Mouse (Mus musculus): ENCODE measurements at regions not wholly inside any gene's neighbourhood (a gene's known extent, or its start where the extent isn't known, plus 50 kb on each side); places are given as distances from the start of the nearest gene placed in this dataset.
"Not testable (repeated sequence)": the region's sequence is repeated elsewhere in the genome, so short reads cannot be mapped to it uniquely, and the experiment has no call there.

DNA sequence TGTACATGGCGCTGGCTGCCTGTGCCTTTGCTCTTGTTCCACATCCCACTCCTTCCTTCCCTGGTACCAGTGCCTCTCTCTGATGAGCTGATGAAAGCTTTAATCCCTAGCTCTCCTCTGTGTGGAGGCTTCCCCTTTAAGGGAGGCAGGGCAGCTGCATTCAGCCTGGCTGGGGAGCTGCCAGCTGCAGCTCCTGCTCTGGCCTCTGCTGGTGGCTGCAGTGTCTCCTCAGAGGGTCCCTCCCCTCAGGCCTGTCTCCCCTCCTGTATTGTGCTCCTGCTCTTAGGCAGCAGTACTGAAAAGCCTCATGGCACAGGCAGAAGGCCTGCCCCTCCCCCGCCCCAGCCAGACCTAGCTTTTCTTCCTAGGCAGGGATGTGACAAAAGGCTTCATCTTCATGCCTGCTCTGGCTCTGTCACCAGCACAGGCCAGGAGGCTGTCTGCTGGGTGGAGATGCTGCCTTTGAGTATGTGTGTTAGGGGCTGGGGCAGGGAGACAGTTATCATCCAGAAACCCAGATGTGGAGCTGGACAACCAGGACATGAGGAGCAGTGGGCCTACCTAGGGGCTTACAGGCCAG is 97.7 kb upstream of the Zcchc13 start:
- not testable (repeated sequence) for DNase-seq

DNA sequence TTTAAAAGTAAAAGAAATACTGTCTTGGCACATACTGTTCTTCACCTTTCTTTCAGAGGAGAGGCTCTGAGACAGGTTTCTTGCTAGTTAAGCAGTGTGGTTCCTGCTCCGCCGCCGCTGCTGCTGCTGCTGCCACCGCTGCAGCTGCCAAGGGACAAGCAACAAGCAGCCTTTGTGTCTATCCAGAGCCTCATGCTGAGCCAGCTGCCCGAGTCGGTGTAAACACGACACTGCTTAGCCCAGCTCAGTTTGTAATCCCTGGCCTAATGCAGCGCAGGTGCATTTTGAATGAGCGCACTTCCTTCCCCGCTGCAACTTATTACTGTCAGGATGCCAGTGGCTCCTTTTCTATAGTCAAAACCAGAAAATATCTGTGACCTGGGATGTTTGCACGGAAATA is 97.1 kb upstream of the Zcchc13 start:
- no peak for DNase-seq

DNA sequence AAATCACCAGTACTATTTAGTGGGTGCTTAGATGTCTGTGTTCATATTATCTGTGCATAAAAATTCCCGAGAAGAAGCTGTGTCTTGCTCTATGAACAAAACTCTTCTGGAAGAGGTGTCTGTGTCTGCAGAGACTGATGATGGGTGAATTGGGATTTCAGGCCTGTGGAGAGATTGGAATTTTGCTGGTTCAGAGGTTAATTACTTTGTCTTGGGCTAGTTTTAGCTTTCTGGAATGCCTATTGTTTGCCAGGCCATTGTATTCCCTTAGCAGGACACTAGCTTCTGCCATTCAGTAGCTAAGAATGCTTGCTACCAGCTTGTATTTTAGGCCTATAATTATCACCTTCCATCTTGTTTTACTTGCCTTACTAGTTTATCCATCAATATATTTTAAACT is 96.6 kb upstream of the Zcchc13 start:
- no peak for DNase-seq

DNA sequence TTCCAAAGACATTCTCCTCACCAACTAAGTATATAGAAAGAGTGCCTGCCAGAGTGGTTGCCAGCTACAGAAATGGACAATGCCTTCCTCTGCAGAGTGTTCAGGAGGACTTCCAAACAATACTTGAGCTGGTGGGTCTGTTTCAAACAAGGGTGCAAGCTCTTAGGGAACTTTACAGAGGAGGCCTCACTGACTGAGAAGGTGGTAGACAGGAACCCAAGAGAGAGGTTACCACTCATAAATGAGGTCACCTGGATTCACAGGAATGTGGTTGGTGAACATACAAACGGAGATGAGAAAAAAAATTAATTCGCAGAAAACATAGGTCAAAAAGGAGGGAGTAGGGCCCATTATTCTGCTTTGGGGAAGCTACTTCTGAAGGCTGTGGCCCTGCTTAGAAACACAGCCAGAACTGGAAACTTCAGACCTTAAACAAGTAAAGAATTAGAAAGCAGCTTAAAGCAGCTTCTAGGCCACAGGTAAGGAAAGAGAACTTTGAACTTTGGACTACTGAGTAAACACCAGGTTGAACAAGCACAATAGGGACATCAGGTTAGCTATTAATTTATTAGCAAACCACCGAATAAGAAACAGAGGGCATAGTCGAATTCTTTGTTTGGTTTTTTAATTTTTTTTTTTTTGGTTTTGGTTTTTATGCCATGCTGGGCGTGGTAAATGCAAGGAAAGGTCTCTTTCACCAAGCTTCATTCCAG is 83.7 kb upstream of the Zcchc13 start:
- DNase-seq, result no peak

DNA sequence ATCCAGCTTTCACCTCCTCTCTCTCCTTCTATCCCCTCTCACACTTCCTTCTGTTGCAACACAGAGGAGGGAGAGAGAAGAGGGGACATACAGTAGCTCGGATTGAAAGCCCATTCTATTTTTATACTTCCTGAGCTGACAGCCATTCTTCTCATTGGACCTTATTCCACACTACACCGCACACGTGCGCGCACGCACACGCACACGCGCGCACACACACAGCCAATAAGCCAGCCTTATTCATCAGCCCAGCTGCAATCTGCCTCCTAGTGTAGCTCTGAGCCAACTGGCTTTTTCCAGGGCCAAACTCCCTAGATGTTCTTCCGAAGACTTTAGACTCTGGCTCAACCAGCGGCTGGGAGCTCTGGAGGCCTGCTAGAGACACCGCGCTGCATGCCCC is 79.1 kb upstream of the Zcchc13 start:
- DNase-seq, result no peak

DNA sequence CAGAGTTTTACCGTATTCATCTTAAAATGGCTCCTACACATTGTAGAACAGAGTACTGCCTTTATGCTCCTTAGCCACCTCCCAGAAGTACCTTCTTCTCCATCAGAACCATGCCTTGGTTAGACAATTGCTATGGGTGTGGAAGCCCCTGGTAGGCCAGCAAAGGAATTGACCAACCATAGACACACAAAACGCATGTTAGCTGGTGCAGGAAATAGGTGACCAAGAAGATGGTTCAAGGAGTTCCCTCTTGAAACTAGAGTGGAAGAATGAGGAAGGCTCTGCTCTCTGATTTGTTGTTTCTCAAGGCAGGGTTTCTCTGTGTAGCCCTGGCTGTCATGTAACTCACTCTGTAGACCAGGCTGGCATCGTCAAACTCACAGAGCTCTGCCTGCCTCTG is 77.2 kb upstream of the Zcchc13 start:
- no peak for DNase-seq

DNA sequence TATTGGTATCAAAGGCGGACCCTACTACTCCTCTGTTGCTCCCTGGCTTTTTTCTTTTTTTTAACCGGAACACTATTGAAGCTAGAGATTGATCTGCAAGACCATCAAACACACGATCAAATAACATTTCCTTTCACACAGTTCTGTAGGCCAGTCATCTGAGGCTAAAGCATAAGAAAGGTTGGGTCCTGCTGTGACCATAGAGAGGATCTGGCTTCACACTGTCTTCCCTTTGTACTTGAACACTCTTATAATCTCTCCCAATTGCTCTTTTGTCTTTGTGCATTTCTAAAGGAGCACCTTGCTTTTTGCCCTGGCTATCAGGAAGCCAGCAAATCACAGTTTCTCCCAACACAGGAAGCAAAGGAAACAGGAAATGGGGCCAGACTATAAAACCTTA is 76.8 kb upstream of the Zcchc13 start:
- DNase-seq, result no peak

DNA sequence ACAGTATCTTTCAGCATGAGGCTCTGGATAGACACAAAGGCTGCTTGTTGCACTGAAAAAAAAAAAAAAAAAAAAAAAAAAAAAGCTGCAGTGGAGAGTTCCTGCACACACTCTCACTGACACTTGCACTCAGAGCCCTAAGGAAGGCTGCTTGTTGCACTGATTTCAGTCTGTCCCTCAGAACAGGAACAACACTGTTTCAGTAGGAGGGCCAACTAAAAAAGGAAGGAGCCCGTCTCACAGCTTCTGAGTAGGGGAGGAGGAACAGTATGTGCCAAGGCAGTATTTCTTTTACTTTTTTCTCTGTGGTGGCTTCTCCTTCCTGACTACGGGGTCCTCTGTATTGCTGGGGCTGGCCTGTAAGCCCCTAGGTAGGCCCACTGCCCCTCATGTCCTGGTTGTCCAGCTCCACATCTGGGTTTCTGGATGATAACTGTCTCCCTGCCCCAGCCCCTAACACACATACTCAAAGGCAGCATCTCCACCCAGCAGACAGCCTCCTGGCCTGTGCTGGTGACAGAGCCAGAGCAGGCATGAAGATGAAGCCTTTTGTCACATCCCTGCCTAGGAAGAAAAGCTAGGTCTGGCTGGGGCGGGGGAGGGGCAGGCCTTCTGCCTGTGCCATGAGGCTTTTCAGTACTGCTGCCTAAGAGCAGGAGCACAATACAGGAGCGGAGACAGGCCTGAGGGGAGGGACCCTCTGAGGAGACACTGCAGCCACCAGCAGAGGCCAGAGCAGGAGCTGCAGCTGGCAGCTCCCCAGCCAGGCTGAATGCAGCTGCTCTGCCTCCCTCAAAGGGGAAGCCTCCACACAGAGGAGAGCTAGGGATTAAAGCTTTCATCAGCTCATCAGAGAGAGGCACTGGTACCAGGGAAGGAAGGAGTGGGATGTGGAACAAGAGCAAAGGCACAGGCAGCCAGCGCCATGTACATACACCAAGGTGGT is 75.1 kb upstream of the Zcchc13 start:
- DNase-seq, result not testable (repeated sequence)

DNA sequence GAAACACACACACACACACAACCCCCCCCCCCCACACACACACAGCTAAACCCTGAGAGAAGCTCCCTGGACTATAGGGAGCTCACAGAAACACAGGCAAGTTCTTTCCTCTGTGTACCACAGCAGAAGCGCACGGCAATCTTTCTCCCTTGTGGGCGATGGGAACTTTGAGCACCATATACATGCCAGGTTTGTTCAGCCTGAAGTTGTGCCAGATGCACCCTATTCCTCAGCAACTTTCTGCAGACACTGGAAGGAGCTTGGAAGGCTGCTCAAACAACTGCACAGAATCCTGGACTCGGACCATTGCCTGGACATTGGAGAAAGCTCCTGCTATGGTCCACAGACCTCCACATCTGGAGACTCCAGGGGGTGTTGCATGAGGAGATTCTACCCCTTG is 74.3 kb upstream of the Zcchc13 start:
- no peak for DNase-seq

DNA sequence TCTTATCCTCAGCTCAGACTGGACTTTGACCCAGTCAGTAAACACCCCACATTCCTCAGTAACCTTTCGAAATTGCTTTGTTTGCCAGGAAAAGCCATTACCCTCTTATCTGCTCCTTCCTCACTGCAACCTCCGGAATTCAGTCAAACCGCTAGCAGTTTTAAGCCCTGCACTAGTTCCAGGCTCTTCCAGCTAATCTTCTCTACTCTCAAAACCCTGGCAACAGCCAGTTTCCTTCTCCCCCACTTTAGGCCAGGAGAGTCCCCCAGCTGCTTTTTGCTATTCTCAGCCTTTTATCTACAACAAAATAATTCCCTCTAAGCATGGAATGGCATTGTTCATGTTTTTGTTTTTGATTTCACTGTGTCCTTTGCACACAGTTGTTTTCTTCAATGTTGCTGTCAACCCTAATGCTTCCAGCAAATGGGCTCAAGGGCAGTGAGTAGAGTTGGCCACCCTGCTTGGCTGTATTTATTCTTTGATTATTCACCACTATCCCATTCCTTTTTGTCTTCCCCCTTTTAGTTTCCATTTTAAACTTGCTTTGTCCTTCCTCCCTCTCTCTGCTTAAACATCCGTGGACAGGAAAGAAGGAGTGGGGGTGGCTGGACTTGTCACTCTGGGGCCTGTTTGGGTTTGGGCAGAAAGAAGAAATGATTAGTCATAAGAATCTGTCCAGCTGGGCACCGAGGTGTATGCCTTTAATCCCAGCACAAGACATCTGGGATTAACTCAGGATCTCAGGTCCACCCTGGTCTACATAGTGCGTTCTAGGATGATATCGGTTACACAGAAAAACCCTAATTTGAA is 73.5 kb upstream of the Zcchc13 start:
- DNase-seq, result no peak

DNA sequence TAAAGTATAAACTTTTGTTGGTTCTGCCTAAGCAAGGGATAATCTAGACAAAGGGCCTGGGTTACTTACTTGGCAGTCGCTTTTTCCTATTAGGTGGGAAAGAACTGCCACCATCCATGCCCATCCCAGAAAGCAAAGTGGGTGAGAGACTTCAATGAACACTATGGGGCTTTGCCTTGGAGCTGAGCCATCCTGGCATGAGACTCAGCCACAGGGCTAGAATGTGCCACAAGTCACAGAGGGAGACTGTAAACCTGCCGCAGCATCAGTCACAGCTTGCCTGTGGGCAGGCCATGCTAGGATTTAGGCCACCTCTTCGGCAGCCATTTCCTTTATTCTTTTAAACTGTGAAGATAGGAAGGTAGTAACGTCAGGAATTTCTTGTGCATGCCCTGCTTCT is 72.9 kb upstream of the Zcchc13 start:
- no peak for DNase-seq

DNA sequence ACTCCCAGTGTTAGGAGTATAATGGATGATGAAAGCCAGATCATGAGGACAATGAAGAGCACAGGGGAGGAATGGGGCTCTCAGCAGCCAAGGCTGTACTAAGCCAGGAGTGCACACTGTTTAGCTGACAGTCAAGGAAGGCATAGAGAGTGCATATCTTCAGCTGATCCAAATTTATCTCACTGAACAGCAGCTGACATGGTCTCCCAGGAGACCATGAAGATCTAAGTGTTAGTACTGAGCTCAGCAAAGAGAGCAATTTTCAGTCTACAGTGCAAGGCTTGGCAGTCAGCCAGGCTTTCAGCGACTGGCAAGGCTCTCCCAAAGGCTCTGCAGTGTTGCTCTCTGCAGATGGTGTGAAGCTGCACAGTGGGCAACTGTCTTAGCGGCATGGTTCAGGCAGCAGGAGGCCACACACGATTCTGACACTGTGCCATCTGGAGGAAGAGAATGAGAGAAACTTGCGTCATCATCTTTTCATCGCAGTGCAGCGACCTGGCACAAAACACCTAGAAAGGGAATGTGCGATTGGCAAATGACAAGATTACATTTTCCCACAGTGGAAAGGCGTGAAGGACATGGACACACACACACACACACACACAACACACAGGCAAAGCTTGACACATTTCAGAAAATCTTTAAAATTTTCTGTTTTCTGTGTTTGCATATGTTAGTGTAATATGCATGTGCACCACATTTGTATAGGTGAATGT is 66.7 kb upstream of the Zcchc13 start:
- DNase-seq, result peak; percentile 81

DNA sequence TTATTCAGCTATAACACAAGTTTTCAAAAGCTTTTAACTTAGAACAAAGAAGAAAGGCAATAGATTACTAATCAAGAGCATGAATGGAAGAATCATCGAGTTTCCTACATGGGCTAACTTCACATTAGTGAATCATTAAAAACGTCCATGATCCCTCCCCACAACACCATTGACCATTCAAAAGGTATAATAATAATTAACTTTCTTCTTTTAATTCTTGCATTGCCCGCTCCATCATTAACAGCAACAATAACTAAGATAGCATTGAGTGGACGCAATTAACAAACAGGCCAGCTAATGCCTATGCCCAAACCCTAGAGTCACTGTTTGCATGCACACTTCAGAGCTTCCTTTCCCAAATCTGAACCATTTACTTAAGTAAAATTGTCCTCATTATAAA is 57.0 kb upstream of the Zcchc13 start:
- no peak for DNase-seq

DNA sequence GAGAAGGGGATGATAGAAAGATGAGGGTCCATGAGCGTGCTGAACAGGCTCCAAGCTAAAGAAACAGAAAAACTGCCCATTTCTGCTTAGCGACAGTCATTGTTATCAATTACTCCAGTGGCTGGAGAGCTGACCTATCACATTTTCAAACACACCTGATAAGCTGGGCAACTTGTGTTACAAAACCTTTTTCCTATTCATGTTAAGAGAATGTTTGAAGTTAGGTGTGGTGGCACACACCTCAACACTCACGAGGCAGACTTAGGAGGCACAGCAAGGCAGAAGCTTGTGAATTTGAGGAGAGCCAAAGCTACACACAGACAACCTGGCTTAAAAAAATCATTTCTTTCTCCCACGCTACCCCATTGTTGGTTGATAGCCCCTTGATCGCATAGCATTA is 50.9 kb upstream of the Zcchc13 start:
- DNase-seq, result no peak

Measured in cerebellum, adult 11-12 months (tissue).